Mouse (Mus musculus) urinary bladder, postnatal 4 days (tissue): ENCODE data around the gene Cd4.
"Not testable (repeated sequence)": the region's sequence is repeated elsewhere in the genome, so short reads cannot be mapped to it uniquely, and the experiment has no call there.

Source experiments
- DNase-seq, 2 experiments: peaks; one replicate each; pipeline ENCODE4 v3.0.0; 2021 to 2022; ENCODE audit warnings: low spot score in 2 of 2

Cd4 gene

GRCm38 (mm10) chr6:124915942-124916694 is 28.1 kb upstream of the Cd4 start:
- DNase-seq, result no peak

- no peak for DNase-seq
Measured at GRCm38 (mm10) chr6:124915160-124915941, 27.3 kb upstream of the Cd4 start.

- DNase-seq, result no peak
Measured at GRCm38 (mm10) chr6:124914511-124914910, 26.5 kb upstream of the Cd4 start.

DNA sequence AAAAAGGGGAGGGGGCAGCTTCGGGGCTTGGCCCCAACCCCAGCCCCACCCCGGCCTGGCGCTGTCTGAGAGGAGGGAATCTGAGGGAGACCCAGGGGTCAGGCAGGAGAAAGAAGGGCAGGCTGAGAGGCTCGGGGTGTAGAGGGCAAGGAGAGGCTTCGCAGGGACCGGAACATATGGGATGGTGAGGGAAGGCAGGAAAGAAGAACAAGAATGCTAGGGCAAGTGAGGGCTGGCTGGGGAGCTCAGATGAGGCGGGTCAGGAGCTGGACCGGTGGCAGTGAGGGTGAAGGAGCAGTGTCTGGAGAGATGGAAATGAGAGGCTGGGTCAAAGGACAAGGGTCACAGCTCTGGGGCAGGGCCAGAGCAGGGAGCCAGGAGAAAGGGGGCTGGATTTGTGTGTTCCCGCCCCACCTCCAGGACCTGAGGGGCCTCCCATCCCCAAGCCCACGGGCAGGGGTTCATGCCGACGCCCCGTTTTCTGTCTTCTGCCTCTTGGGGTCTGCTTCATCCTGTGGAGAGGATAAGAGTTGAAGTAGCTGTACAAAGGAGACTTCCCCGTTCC is 25.8 kb upstream of the Cd4 start:
- DNase-seq, result no peak

GRCm38 (mm10) chr6:124913214-124913613 is 25.2 kb upstream of the Cd4 start:
- no peak for DNase-seq

DNA sequence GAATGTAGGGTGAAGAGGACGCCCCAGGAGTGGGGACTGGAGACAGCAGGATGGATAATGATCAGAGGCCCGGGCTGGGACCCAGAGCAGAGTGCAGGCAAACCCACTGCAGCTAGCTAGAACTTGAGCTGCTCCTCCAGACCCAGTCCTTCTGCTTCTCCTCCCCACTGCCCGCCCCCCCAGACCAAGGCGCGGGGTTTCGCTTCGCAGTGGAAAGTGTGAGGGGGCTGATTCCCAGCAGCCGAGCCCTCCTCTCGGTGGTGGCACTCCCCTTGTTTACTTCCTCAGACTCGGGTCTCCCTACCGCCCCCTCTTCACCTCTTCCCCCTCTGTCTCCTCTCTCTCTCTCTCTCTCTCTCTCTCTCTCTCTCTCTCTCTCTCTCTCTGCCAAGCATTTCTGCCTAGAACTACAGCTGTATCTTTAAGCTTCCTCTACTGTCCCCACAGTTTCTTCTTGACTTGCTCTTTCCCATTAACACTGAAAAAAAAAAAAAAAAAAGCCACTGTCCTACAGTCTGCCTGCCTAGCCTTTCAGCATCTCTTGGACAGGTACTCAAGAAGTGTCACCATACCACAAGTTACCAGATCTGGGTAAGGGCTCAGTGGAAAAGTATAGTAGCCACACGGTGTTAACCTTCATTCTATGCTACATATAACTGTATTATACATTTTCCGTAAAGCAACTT is 23.7 kb upstream of the Cd4 start, which contains the start of gene Lag3:
TSS of gene Lag3 (minus strand) at position 173 of the 686 bp plus-strand sequence.
- DNase-seq, result no peak

DNA sequence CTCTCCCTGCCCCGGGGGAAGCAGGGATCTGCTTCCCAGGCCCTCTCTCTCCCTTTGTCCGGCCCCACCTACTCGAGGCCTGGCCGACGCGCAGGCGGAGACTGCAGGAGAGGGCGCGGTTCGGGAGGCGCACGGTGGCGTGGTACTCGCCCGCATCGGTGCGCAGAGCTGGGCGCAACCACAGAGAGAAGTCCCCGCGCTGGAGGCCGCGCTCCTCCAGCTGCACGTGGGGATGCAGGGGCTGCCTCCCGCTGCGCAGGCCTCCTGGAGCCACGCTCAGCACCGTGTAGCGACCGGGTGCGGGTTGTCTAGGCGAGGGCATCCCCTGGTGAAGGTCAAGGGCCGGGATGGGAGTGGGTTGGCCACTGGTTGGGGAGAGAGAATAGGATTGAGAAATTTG is 22.0 kb upstream of the Cd4 start:
- no peak for DNase-seq

GRCm38 (mm10) chr6:124907767-124908166 is 19.7 kb upstream of the Cd4 start:
- DNase-seq, result no peak

DNA sequence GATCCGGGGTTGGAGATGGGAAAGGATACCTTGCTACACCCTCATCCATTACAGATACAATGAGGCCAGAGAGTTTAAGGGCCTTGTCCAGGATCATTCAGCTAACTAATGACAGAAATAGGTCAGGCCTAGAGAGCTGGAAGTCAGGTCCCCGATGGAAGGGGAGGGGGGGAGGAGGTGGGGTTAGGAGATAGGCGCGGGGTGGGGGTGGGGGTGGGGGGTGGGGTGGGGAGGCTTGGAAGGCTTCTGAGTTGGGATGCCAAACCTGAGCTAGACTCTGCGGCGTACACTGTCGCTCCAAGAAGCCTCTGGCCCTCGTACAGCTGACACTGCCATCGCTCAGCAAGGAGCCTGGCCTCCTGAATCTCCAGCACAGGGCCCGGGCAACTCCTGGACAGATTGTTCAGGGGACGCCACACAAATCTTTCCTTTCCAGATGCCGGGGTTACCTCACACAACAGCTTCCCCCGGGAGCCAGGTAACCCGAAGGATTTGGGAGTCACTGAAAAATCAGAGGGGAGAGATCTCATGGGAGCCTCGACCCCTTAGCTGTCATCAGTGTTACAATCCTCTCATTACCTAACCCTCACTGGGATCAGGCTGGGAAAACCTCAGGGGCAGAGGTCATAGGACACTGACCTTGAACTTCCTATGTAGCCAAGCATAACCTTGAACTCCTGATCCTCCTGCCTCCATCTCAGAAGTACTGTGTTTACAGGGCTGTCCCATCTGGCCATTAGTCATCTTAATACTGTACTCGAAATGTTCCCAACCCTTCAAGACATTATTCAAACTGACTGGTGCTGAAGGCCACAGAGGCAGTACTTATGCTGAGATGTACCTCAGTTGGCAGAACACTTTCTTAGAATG is 17.2 kb upstream of the Cd4 start:
- DNase-seq, result no peak

DNA sequence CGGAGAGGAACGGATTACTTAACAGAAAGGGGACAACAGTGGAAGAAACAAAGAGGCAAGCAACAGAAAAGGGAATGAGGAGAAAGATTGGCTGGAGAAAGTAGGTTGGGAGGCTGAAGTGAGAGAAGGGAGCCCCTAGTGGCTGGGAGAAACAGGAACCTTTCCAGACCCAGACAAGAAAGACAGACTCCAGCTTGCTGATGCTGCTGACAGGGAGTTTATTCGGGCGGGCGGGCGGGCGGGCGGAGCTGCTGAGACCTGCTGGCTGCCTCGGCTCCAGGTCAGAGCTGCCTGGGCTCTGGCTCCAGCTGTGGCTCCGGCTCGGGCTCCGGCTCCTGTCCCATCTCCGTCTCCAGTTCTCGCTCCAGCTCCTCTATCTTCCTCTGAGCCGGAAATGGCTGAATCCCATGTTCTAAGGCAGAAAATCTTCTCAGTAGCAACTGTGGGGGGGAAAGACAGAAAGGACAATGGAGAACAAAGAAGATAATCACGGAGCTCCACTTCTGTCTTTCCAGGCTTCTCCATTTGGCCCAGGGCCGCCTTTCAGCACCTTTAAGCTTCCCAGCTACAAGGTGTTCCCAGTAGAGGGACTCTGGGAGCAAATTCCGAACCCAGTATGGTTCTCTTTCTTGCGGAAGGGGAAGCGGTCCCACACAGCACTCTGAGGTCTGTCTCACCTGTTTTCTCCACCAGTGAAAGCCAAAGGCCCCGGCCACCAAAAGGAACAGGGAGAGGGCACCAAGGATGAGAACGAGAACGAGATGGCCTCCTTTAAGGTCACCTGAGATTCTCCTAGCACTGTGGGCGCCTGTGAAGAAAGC is 16.4 kb upstream of the Cd4 start:
- peak; percentile 73 to 74 for DNase-seq

GRCm38 (mm10) chr6:124903580-124904151 is 15.6 kb upstream of the Cd4 start:
- DNase-seq, result peak; percentile 91 to 96

DNA sequence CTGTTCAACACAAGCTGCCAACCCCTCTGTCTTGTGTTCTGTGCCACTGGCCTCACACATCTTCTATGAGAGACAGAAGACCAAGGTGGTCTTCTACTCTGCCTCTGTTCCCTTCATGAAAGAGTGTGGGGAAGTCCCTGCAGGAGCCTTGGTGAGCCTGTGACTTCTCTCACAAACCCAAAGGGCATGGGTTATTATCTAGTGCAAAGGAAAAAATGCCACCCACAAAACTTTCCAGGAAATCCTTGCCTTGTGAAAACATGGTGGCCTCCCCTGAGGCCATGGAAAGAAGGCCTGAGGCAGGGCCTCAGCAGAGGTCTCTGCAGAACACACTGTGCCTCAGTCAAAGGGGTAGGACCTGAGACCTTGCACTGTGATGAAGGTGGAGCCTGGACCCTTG is 13.8 kb upstream of the Cd4 start:
- no peak for DNase-seq

DNA sequence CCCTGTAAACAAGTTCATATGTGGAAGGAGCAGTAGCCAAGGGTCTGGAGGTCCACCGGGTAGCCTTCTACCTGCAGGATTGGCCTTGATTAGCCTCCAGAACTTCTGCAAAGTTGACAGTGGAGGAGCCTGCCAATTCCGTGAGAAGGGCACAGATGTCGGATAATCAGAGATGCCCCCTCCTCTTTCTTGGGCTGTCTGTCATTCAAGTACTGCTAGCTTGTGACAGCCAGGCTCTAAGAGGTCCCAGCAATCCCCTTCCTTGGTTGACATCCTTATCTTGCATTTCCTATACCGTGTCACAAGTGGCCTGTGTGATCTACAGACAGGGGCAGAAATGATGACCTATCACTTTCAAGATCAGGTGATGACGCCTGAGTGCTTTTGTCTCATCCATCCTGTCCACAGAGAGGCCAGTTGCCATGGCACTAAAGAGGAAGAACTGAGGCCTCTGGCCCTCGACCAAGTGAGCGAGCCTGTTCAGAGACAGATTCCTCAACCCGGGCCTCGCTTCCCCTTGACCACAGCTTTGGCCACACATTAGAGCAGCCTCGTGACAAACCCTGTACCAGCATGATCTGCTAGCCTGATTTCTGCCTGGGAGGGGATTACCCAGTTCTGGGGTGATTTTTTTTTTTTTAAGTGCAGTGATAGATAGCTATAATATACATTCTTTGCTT is 12.9 kb upstream of the Cd4 start:
- DNase-seq, result no peak

- DNase-seq, result no peak
Measured at GRCm38 (mm10) chr6:124900056-124900800, 12.2 kb upstream of the Cd4 start.

- DNase-seq, result no peak
Measured at GRCm38 (mm10) chr6:124898359-124898758, 10.3 kb upstream of the Cd4 start.

DNA sequence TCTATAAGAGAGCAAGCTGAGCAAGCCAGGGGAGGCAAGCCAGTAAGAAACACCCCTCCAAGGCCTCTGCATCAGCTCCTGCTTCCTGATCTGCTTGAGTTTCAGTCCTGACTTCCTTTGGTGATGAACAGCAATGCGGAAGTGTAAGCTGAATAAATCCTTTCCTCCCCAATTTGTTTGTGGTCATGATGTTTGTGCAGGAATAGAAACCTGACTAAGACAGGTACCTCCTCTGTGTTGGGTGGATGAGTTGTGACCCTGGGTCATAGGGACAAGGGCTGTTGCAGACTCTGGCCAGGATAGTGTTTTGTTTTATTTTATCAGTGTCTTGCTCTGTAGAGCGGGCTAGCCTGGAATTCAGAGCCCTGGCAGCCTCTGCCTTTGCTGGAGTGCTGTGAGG is 6.1 kb upstream of the Cd4 start:
- DNase-seq, result not testable (repeated sequence)

DNA sequence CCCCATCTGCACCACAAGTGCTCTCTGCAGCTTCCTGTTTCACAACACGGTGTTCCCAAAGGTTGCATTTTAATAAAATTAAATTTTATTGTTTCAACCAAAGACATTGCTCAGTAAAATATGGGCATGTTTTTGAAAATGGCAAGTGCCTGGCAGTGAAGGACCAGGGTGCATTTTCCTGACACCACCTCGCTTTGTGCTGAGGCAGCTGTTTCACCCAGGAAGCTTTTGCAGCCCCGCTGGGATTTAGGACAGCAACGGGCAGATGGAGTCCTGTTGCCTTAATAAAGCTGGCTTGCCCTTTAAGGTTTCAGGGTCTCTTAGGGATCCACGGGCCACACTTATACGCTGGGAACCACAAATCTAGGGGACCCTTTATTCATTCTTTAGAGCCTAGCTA is 3.0 kb upstream of the Cd4 start:
- DNase-seq, result no peak

- DNase-seq, result no peak
Measured at GRCm38 (mm10) chr6:124888555-124889125, 619 bp upstream of the Cd4 start.
